Mouse (Mus musculus) limb, embryonic 12.5 days (tissue): Measurements from ENCODE around the gene Actl7b. TPM values are rescaled to one million over a fixed set of nuclear protein-coding genes. Genes with fewer than 3 reads are reported as not detected.

ENCODE experiments used
- ATAC-seq: fragments of 200-750 bp; cut with Nextera tagmentation; 2 replicates; pipeline ENCODE4 v1.8.0; 2017; ENCODE audit warnings: low read depth, moderate TSS enrichment; ENCODE audit not compliant: insufficient number of reproducible peaks, insufficient read depth, low FRiP score, low TSS enrichment
- H3K27ac ChIP-seq: fragments of 300-500 bp; sonication (generic); 2 replicates; pipeline ENCODE4 v1.5.1; 2016; ENCODE audit warnings: mild to moderate bottlenecking, moderate library complexity
- H3K27me3 ChIP-seq: fragments of 300-500 bp; sonication (generic); 2 replicates; pipeline ENCODE4 v1.6.1; 2016; ENCODE audit warnings: mild to moderate bottlenecking, moderate library complexity
- H3K36me3 ChIP-seq: fragments of 300-500 bp; sonication (generic); 2 replicates; pipeline ENCODE4 v1.6.1; 2016; ENCODE audit warnings: mild to moderate bottlenecking, moderate library complexity
- H3K4me1 ChIP-seq: fragments of 300-500 bp; sonication (generic); replicated peaks from 2 replicates; pipeline ENCODE4 v1.6.1; 2016
- H3K4me2 ChIP-seq: fragments of 300-500 bp; sonication (generic); 2 replicates; pipeline ENCODE4 v1.6.1; 2016; ENCODE audit warnings: mild to moderate bottlenecking, moderate library complexity
- H3K4me3 ChIP-seq: fragments of 300-500 bp; sonication (generic); replicated peaks from 2 replicates; pipeline ENCODE4 v1.5.1; 2016; ENCODE audit warnings: mild to moderate bottlenecking
- H3K9ac ChIP-seq: fragments of 300-500 bp; sonication (generic); replicated peaks from 2 replicates; pipeline ENCODE4 v1.6.1; 2016; ENCODE audit warnings: mild to moderate bottlenecking, moderate library complexity
- H3K9me3 ChIP-seq: fragments of 300-500 bp; sonication (generic); 2 replicates; pipeline ENCODE4 v1.6.1; 2016; ENCODE audit warnings: mild to moderate bottlenecking, moderate library complexity
- WGBS: fragments of 180-500 bp; shearing (Covaris S2); methylation state at CpG from one replicate; pipeline ENCODE4 v1.1.7; 2016; 5-methylcytosine and 5-hydroxymethylcytosine counted together
- polyA plus RNA-seq: library from polyadenylated mRNA; unstranded; fragments of >200 nt; fragmentation: Nextera tagmentation; extraction: Ambion mirVana; gene quantifications from 2 replicates; pipeline ENCODE4 v1.2.1, GENCODE M21; 2016

The Actl7b gene
- polyA plus RNA-seq, 1 experiment from 2014 or later = 0.19 TPM

DNA sequence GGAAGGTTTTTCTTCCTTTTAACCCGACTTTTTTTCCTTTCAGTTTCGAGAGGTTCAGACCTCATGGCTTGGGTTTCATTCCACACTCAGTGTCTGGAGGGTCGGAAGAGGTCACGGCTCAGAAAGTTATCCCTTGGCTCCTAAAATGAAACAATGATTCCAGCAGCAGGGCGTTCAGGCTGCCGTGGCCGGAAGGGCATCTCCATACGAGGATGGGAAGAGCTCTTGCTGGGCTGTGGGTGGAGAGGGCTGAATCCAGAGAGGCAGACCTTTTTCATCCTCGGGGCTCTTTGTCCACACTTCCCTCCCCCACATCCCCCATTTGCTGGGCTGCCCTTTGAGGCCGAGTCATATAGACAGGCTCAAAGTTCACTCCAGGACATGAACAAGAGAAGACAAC is 39.0 kb downstream of the Actl7b start:
- Histone ChIP-seq H3K4me2 (no peak overlapping the region), H3K9me3 (no peaks in the 10 kb centered on the region), H3K27me3 (no peaks in the 10 kb centered on the region), H3K36me3 (no peaks in the 10 kb centered on the region), H3K4me3 (no peak overlapping the region), H3K9ac (no peak overlapping the region), H3K4me1 (no peaks in the 10 kb centered on the region), H3K27ac (no peak overlapping the region)
- no peak for ATAC-seq
- 28% methylated on average over 10 of the region's 10 CpGs for WGBS

DNA sequence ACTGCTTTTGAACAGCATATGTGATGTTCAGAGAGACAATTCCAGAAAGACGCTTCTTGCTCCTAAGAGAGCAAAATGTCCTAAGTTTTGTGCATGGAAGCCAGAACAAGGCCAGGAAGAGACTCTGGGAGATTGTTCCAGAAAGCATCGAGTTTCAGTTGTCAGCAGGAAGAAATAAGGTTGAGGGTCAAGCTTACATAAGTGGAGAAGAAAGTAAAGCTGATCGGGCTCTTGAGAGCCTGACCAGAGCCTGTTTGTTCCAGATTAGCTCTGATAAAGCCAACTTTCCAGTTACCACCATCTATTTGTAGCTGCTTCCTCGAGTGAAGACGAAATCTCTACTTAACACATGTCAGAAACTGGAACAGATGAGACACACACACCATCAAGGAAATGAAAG is 42.6 kb downstream of the Actl7b start:
- Histone ChIP-seq H3K9me3 (no peaks in the 10 kb centered on the region), H3K27me3 (no peaks in the 10 kb centered on the region), H3K36me3 (no peaks in the 10 kb centered on the region), H3K4me3 (no peak overlapping the region), H3K9ac (no peak overlapping the region), H3K27ac (no peak overlapping the region), H3K4me2 (no peak overlapping the region), H3K4me1 (no peaks in the 10 kb centered on the region)
- no peak for ATAC-seq
- WGBS = 60% methylated on average over 5 of the region's 5 CpGs

DNA sequence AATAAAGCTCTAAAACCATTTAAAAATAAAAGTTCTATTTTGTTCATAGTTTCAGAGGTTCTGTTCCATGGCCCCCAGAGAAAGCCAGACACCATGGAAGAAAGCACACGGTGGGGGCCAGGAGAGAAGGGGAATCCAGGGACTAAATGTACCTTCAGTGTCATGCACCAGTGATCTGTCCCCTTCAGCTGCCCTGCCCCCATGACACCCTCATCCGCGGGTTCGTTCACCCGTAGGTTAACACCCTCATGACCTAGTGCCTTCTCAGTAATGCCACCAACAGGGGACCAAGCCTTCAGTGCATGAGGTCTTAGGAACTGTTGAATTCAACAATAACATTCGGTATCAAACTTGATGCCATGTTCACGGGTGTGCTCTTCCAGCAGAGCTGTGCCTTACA is 44.8 kb downstream of the Actl7b start:
- H3K36me3 ChIP-seq = no peaks in the 10 kb centered on the region
- 84% methylated on average over 7 of the region's 7 CpGs for WGBS
- H3K27ac ChIP-seq = no peak overlapping the region
- no peak overlapping the region for H3K9ac ChIP-seq
- no peaks in the 10 kb centered on the region for H3K4me1 ChIP-seq
- no peak overlapping the region for H3K4me3 ChIP-seq
- no peaks in the 10 kb centered on the region for H3K27me3 ChIP-seq
- H3K9me3 ChIP-seq = no peaks in the 10 kb centered on the region
- ATAC-seq = no peak
- H3K4me2 ChIP-seq = no peak overlapping the region

Other genes starting within 250 kb of the Actl7b start
- not detected in 2 replicates for gene Gm26657, start 1.4 kb downstream of the Actl7b start, polyA plus RNA-seq
- gene Actl7a, start 2.0 kb upstream of the Actl7b start, polyA plus RNA-seq = not detected in 2 replicates
- 78.4 and 87.6 TPM in 2 replicates for gene Elp1, start 60.9 kb upstream of the Actl7b start, polyA plus RNA-seq
- 21.0 and 24.7 TPM in 2 replicates for gene Fam206a, start 60.9 kb upstream of the Actl7b start, polyA plus RNA-seq
- 40.2 and 40.4 TPM in 2 replicates for gene Ctnnal1, start 123.7 kb upstream of the Actl7b start, polyA plus RNA-seq
- gene Tmem245, start 206.0 kb upstream of the Actl7b start, polyA plus RNA-seq = 14.0 and 14.6 TPM in 2 replicates
- gene Frrs1l, start 248.9 kb upstream of the Actl7b start, polyA plus RNA-seq = 2.2 TPM in 2 replicates